Comparison of ENCODE assay signal across 23 mouse cellular contexts in the genomic region with DNA sequence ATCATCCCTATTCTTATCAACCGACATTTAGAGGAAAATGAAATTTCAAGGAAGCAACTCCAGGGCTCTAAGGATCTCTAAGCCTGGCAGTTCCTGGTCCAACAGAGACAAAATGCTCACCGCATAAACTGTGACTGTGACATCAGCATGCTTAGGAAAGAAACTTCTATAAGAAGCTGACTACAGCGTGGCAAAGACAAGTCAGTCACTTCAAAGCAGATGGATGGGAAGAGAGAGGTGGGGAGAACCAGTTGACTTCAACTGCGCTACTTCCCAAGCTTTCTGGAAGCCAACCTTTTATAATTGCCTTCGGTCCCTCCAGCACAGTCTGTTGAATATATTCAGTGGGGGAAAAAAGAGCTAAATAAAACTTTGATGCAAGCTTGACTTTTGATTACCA. TPM values are rescaled to one million over a fixed set of nuclear protein-coding genes. Genes with fewer than 3 reads are reported as not detected.
A peak's percentile ranks its signal among the peaks of the same experiment; 100 is the strongest.
DNase-seq lines count a peak whose midpoint lies in the region; ATAC-seq and TF ChIP-seq lines count a peak whose summit lies in the region.
"Had no signal": no experiment of that assay in that cellular context is flagged by ENCODE, and none has a peak within 500 bp of the region (broad histone marks: within the 10 kb centered on the region; RNA-seq: fewer than 3 reads in every experiment).

No protein-coding gene starts in this region.

- no peak for TF ChIP-seq CTCF in spleen, adult 2 months (IDR thresholded peaks at IDR 0.05; ENCODE audit: extremely low read depth, insufficient read depth, insufficient read length, insufficient replicate concordance)
- no peak for TF ChIP-seq CTCF in bone marrow macrophage, adult 2 months (IDR thresholded peaks at IDR 0.05; ENCODE audit: low read depth, low read length)
- no peak for TF ChIP-seq CTCF in layer of hippocampus, adult 2 months (conservative IDR thresholded peaks at IDR 0.05)

- DNase-seq in frontal cortex, postnatal 25 days (ENCODE audit: low spot score in 2 of 2), result no peak
- no peak for DNase-seq in spleen, adult 2 months (ENCODE audit: low read depth in 1 of 2, low spot score in 2 of 2)
- no peak for DNase-seq in spleen, adult 18-20 months
- DNase-seq in layer of hippocampus, adult 2 months (ENCODE audit: low spot score in 2 of 2), result no peak
- DNase-seq in urinary bladder, postnatal 14 days (ENCODE audit: low spot score), result no peak
- DNase-seq: adrenal gland, postnatal 10 days; adrenal gland, postnatal 36 days; cerebellum, adult 18-20 months; cerebellum, adult 9-10 months; cerebellum, postnatal 14 days; gastrocnemius, postnatal 10 days; heart, postnatal 14 days; heart, postnatal 4 days had no signal

- peaks cover 88% of the 10 kb centered on the region for H3K79me2 ChIP-seq in macrophage (ENCODE audit: inconsistent target)

- H3K4me3 ChIP-seq in spleen, adult 2 months (ENCODE audit: extremely low read depth, insufficient read depth, insufficient read length), result no peak overlapping the region
- H3K4me3 ChIP-seq in bone marrow macrophage, adult 2 months (ENCODE audit: insufficient read depth, low read length), result no peak overlapping the region
- no peak overlapping the region for H3K4me3 ChIP-seq in macrophage (ENCODE audit: inconsistent target)
- no peak overlapping the region for H3K4me3 ChIP-seq in layer of hippocampus, adult 2 months
- H3K4me3 ChIP-seq: forebrain, embryonic 15.5 days; heart, embryonic 15.5 days had no signal

- WGBS in spleen, adult 2 months, result 69% methylated on average over 5 of the region's 5 CpGs
- 87% methylated on average over 5 of the region's 5 CpGs for WGBS in macrophage (ENCODE audit: missing documents)

- H3K27ac ChIP-seq in spleen, adult 2 months (ENCODE audit: insufficient read depth, low read length), result peak overlapping the region; percentile 26
- peak overlapping the region; percentile 92 for H3K27ac ChIP-seq in bone marrow macrophage, adult 2 months (ENCODE audit: insufficient read depth, low read depth, low read length)
- peak overlapping the region; percentile 89 for H3K27ac ChIP-seq in macrophage
- no peak overlapping the region for H3K27ac ChIP-seq in layer of hippocampus, adult 2 months
- H3K27ac ChIP-seq: forebrain, embryonic 15.5 days; heart, embryonic 15.5 days; hindbrain, embryonic 14.5 days; hindbrain, postnatal 0 days had no signal

- no peaks in the 10 kb centered on the region for H3K27me3 ChIP-seq in spleen, adult 2 months (ENCODE audit: control insufficient read depth, insufficient read depth, low read length)
- H3K27me3 ChIP-seq: forebrain, embryonic 15.5 days; heart, embryonic 15.5 days; Patski had no signal

- H3K4me1 ChIP-seq in spleen, adult 2 months (ENCODE audit: control insufficient read depth, insufficient read depth, insufficient read length), result peaks cover 47% of the 10 kb centered on the region; the same call in 1 of the 2 replicates
- H3K4me1 ChIP-seq in bone marrow macrophage, adult 2 months (ENCODE audit: control insufficient read depth, insufficient read depth, low read length), result peaks cover 71% of the 10 kb centered on the region

- 0 out of 2 replicates have a peak, but pooled peaks cover 2% of the 10 kb centered on the region for H3K36me3 ChIP-seq in spleen, adult 2 months (ENCODE audit: control insufficient read depth, insufficient read depth, low read length)
- H3K36me3 ChIP-seq in macrophage (ENCODE audit: inconsistent target), result no peaks in the 10 kb centered on the region
- H3K36me3 ChIP-seq: forebrain, embryonic 15.5 days; heart, embryonic 15.5 days had no signal

- peak; percentile 78 for ATAC-seq in frontal cortex, adult (ENCODE audit: low TSS enrichment)
- ATAC-seq: forebrain, embryonic 15.5 days; hindbrain, postnatal 0 days; inflammation-experienced regulatory T-cells, adult 6 months; intestine, embryonic 16.5 days; Patski had no signal

- TF ChIP-seq POLR2A in spleen, adult 2 months (IDR thresholded peaks at IDR 0.05; ENCODE audit: low read depth, low read length), result no peak
- TF ChIP-seq POLR2A in bone marrow macrophage, adult 2 months (IDR thresholded peaks at IDR 0.05; ENCODE audit: borderline replicate concordance, low read depth, low read length), result no peak

RNA-seq across cellular contexts. Expression of gene Tec, which starts 54.2 kb away (rescaled TPM):
- 12.2 and 12.5 TPM in 2 replicates for polyA plus RNA-seq in spleen, adult 2 months (2012; rRNA removed)
- 68.4 and 71.7 TPM in 2 replicates for polyA plus RNA-seq in bone marrow macrophage, adult 2 months (2012; ENCODE audit: insufficient read depth, insufficient read length, missing spikeins)
- total RNA-seq in macrophage (2018; cell fraction: chromatin; rRNA removed), result 100 to 1,000 TPM in 25 of 26 experiments, 10 to 100 TPM in 1; 90.4 to 656 (median 263) TPM
- 10 to 100 TPM; 26.8 to 77.1 (median 51.1) TPM for total RNA-seq in macrophage (2018; cell fraction: cytosol; rRNA removed)
- total RNA-seq in macrophage (2018; cell fraction: nucleus; rRNA removed), result 100 to 1,000 TPM in 13 of 26 experiments, 10 to 100 TPM in 13; 37.0 to 278 (median 131) TPM
- 53.1 to 81.3 TPM (median 56.1 TPM) in 3 replicates for polyA plus RNA-seq in macrophage (2018)
- 1 to 10 TPM; 1.1 to 1.8 TPM for total RNA-seq in layer of hippocampus, adult 2 months (2021)
